Mouse (Mus musculus) myocyte (in vitro differentiated cells): ENCODE data around the gene Etfbkmt.

ENCODE experiments used
- CEBPB ChIP-seq: IDR thresholded peaks from 2 replicates; pipeline ENCODE4 v1.6.1; 2011; ENCODE audit warnings: mild to moderate bottlenecking, moderate library complexity; ENCODE audit not compliant: poor library complexity, insufficient read depth, severe bottlenecking
- E2F4 ChIP-seq: IDR thresholded peaks from one replicate; pipeline ENCODE4 v1.6.1; 2011; ENCODE audit warnings: mild to moderate bottlenecking, control low read depth, moderate library complexity; ENCODE audit not compliant: insufficient read depth
- MAX ChIP-seq: IDR thresholded peaks from one replicate; pipeline ENCODE4 v1.6.1; 2011; ENCODE audit warnings: low read depth, mild to moderate bottlenecking, control low read depth
- MYOD1 ChIP-seq, 3 experiments: IDR thresholded peaks; one replicate each; pipeline ENCODE4 v1.6.1; 2011; ENCODE audit warnings: control low read depth in 2 of 3, low read depth in 2 of 3, mild to moderate bottlenecking in 2 of 3, moderate library complexity in 1 of 3; ENCODE audit not compliant: insufficient read length in 2 of 3, control insufficient read depth in 1 of 3
- MYOG ChIP-seq, 3 experiments: IDR thresholded peaks; one replicate each; pipeline ENCODE4 v1.6.1; 2011; ENCODE audit warnings: control low read depth in 2 of 3, low read depth in 2 of 3, mild to moderate bottlenecking in 2 of 3; ENCODE audit not compliant: insufficient read length in 2 of 3, control insufficient read depth in 1 of 3, insufficient read depth in 1 of 3
- POLR2A ChIP-seq: IDR thresholded peaks from one replicate; pipeline ENCODE4 v1.6.1; 2011; ENCODE audit warnings: low read depth, mild to moderate bottlenecking, control low read depth, moderate library complexity; ENCODE audit not compliant: insufficient read length
- POLR2AphosphoS2 ChIP-seq: IDR thresholded peaks from one replicate; pipeline ENCODE4 v1.6.1; 2011; ENCODE audit warnings: low read depth, control low read depth; ENCODE audit not compliant: insufficient read length
- REST ChIP-seq: IDR thresholded peaks from one replicate; pipeline ENCODE4 v1.6.1; 2011; ENCODE audit warnings: mild to moderate bottlenecking, control low read depth, moderate library complexity; ENCODE audit not compliant: insufficient read depth, insufficient read length
- SRF ChIP-seq: IDR thresholded peaks from one replicate; pipeline ENCODE4 v1.6.1; 2011; ENCODE audit warnings: low read depth; ENCODE audit not compliant: control insufficient read depth, insufficient read length
- TCF12 ChIP-seq: IDR thresholded peaks from one replicate; pipeline ENCODE4 v1.6.1; 2011; ENCODE audit warnings: mild to moderate bottlenecking, control low read depth; ENCODE audit not compliant: poor library complexity, insufficient read depth, severe bottlenecking
- TCF3 ChIP-seq: IDR thresholded peaks from one replicate; pipeline ENCODE4 v1.6.1; 2011; ENCODE audit warnings: low read depth, control low read depth; ENCODE audit not compliant: insufficient read length
- USF1 ChIP-seq: IDR thresholded peaks from one replicate; pipeline ENCODE4 v1.6.1; 2011; ENCODE audit warnings: low read depth, mild to moderate bottlenecking, control low read depth, moderate library complexity

- TF ChIP-seq MYOG (IDR thresholded peaks at IDR 0.05; ENCODE audit: control insufficient read depth in 1 of 3, insufficient read depth in 1 of 3, insufficient read length in 2 of 3, low read depth in 2 of 3) (no peak), POLR2A (no peak), USF1 (no peak), MYOD1 (IDR thresholded peaks at IDR 0.05; ENCODE audit: control insufficient read depth in 1 of 3, insufficient read length in 2 of 3, low read depth in 2 of 3) (no peak), TCF12 (no peak), CEBPB (no peak), MAX (no peak), POLR2AphosphoS2 (no peak), SRF (no peak), TCF3 (no peak), E2F4 (no peak), REST (no peak)
Measured at GRCm38 (mm10) chr6:149103451-149103850, 36.2 kb upstream of the Etfbkmt start.
